ENCODE assay signal across 8 mouse cellular contexts in the genomic region with DNA sequence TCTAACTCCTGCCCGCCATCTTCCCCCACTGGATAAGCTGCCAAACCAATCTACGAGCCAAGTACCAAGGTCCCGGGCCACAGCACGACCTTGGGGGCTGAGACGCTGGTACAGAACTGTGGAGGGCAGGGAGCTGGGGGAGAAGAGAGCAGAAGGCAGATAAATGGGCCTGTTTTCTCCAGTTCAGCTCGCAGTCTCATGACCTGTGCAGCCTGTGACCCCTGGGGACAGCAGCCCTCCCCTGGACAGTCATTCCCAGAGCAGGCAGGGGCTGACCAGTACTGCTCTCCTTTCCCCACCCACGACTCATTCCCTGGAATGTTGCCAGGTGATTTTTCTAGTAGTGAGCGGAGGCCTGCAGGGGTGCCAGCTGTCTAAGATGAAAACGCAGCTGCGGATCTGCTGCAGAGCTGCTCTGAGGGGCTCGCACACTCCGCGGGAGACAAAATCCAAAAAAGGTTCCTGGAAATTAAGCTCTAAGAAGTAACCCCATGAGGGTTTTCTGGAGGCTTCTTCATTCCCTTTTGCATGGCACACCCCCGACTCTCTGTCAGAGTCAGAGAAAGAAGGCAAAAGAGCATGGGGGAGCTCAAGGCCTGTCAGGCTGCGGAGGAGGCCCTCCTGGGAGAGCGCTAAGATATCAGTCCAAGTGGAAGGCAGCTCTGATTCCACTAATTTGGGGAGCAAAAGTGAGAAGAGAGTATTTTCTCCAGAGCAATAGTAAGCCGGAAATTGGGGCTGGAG. TPM values are rescaled to one million over a fixed set of nuclear protein-coding genes. Genes with fewer than 3 reads are reported as not detected.
A peak's percentile ranks its signal among the peaks of the same experiment; 100 is the strongest.
DNase-seq lines count a peak whose midpoint lies in the region; ATAC-seq lines count a peak whose summit lies in the region.

No protein-coding gene starts in this region.

- WGBS in neural tube, embryonic 13.5 days = 49% methylated on average over 17 of the region's 17 CpGs
- WGBS in hindbrain, embryonic 15.5 days = 40% methylated on average over 17 of the region's 17 CpGs
- 39% methylated on average over 17 of the region's 17 CpGs for WGBS in stomach, embryonic 16.5 days

- peaks cover 27% of the 10 kb centered on the region for H3K4me1 ChIP-seq in neural tube, embryonic 13.5 days (replicated peaks)
- H3K4me1 ChIP-seq in hindbrain, embryonic 15.5 days (replicated peaks) = peaks cover 24% of the 10 kb centered on the region
- peaks cover 27% of the 10 kb centered on the region for H3K4me1 ChIP-seq in stomach, embryonic 16.5 days (ENCODE audit: control insufficient read depth, insufficient read depth, low read length)

- no peak overlapping the region for H3K4me2 ChIP-seq in neural tube, embryonic 13.5 days
- H3K4me2 ChIP-seq in hindbrain, embryonic 15.5 days = no peak overlapping the region
- H3K4me2 ChIP-seq in stomach, embryonic 16.5 days (ENCODE audit: low read depth, low read length) = no peak overlapping the region; the same call in 1 of the 2 replicates

- no peaks in the 10 kb centered on the region for H3K9me3 ChIP-seq in neural tube, embryonic 13.5 days
- no peaks in the 10 kb centered on the region for H3K9me3 ChIP-seq in hindbrain, embryonic 15.5 days
- no peaks in the 10 kb centered on the region for H3K9me3 ChIP-seq in stomach, embryonic 16.5 days (replicated peaks; ENCODE audit: control insufficient read depth, low read length)

- no peak overlapping the region for H3K4me3 ChIP-seq in neural tube, embryonic 13.5 days
- no peak overlapping the region for H3K4me3 ChIP-seq in hindbrain, embryonic 15.5 days
- H3K4me3 ChIP-seq in stomach, embryonic 16.5 days (replicated peaks; ENCODE audit: low read length) = no peak overlapping the region

- no peaks in the 10 kb centered on the region for H3K27me3 ChIP-seq in neural tube, embryonic 13.5 days
- no peaks in the 10 kb centered on the region for H3K27me3 ChIP-seq in hindbrain, embryonic 15.5 days
- H3K27me3 ChIP-seq in stomach, embryonic 16.5 days (ENCODE audit: control insufficient read depth, insufficient read depth, low read length) = no peaks in the 10 kb centered on the region

- intact Hi-C loops in gastrocnemius, postnatal 36 days (cut with DNase I) = no loop called here
- intact Hi-C loops in gastrocnemius, postnatal 14 days (cut with DNase I; ENCODE audit: low total_unique reads) = no loop called here

- H3K27ac ChIP-seq in neural tube, embryonic 13.5 days (replicated peaks) = peak overlapping the region; percentile 61
- peak overlapping the region; percentile 20; the same call in 1 of the 2 replicates for H3K27ac ChIP-seq in hindbrain, embryonic 15.5 days (replicated peaks)
- H3K27ac ChIP-seq in stomach, embryonic 16.5 days (ENCODE audit: low read length) = peak overlapping the region; percentile 48; the same call in 1 of the 2 replicates

- H3K9ac ChIP-seq in neural tube, embryonic 13.5 days = no peak overlapping the region
- no peak overlapping the region for H3K9ac ChIP-seq in hindbrain, embryonic 15.5 days
- H3K9ac ChIP-seq in stomach, embryonic 16.5 days (ENCODE audit: low read length) = peak overlapping the region; percentile 16; the same call in 1 of the 2 replicates

- 0 out of 2 replicates have a peak, but pooled peaks have one; percentile 20 for ATAC-seq in neural tube, embryonic 13.5 days (ENCODE audit: low read depth)
- no peak for ATAC-seq in hindbrain, embryonic 15.5 days (ENCODE audit: low FRiP score, low read depth)
- peak; percentile 63 for ATAC-seq in stomach, embryonic 16.5 days (ENCODE audit: insufficient read depth, low FRiP score)

- DNase-seq in gastrocnemius, postnatal 10 days = peak; percentile 26
- no peak for DNase-seq in gastrocnemius, postnatal 36 days
- DNase-seq in neural tube, embryonic 10.5 days (ENCODE audit: extremely low spot score, low spot score) = no peak
- DNase-seq in gastrocnemius, postnatal 14 days = no peak
- no peak for DNase-seq in spleen, postnatal 4 days (ENCODE audit: low spot score in 2 of 2)

- no peaks in the 10 kb centered on the region for H3K36me3 ChIP-seq in neural tube, embryonic 13.5 days
- H3K36me3 ChIP-seq in hindbrain, embryonic 15.5 days = no peaks in the 10 kb centered on the region
- H3K36me3 ChIP-seq in stomach, embryonic 16.5 days (ENCODE audit: control insufficient read depth, insufficient read depth, low read length) = no peaks in the 10 kb centered on the region; the same call in 1 of the 2 replicates

RNA-seq across cellular contexts. Expression of a gene that starts 23.1 kb away (rescaled TPM):
- 10 to 100 TPM; 18.9 to 21.1 TPM for total RNA-seq in gastrocnemius, postnatal 10 days (2021)
- total RNA-seq in gastrocnemius, postnatal 36 days (2021) = 1 to 10 TPM; 5.7 to 8.7 TPM
- polyA plus RNA-seq in neural tube, embryonic 13.5 days (2015; fragmentation: Nextera tagmentation; extraction: Ambion mirVana) = 9.0 and 9.5 TPM in 2 replicates
- 7.4 and 9.5 TPM in 2 replicates for polyA plus RNA-seq in hindbrain, embryonic 15.5 days (2015; fragmentation: Nextera tagmentation; extraction: Ambion mirVana)
- 14.6 and 17.0 TPM in 2 replicates for polyA plus RNA-seq in stomach, embryonic 16.5 days (2015; fragmentation: Nextera tagmentation; extraction: Ambion mirVana)
- 10 to 100 TPM; 12.9 to 20.1 TPM for total RNA-seq in gastrocnemius, postnatal 14 days (2021)

RNA-seq across cellular contexts. Expression of a gene that starts 30.9 kb away (rescaled TPM):
- total RNA-seq in gastrocnemius, postnatal 10 days (2021) = 10 to 100 TPM; 57.1 to 61.3 TPM
- total RNA-seq in gastrocnemius, postnatal 36 days (2021) = 10 to 100 TPM; 51.9 to 54.1 TPM
- 3.5 and 4.5 TPM in 2 replicates for polyA plus RNA-seq in neural tube, embryonic 13.5 days (2015; fragmentation: Nextera tagmentation; extraction: Ambion mirVana)
- polyA plus RNA-seq in hindbrain, embryonic 15.5 days (2015; fragmentation: Nextera tagmentation; extraction: Ambion mirVana) = 3.0 and 3.4 TPM in 2 replicates
- polyA plus RNA-seq in stomach, embryonic 16.5 days (2015; fragmentation: Nextera tagmentation; extraction: Ambion mirVana) = 14.9 and 15.2 TPM in 2 replicates
- total RNA-seq in gastrocnemius, postnatal 14 days (2021) = 10 to 100 TPM; 48.5 to 62.8 TPM
